Mouse (Mus musculus) T-helper 17 cell (primary cell): ENCODE measurements around the gene Aph1a.
"Not testable (repeated sequence)": the region's sequence is repeated elsewhere in the genome, so short reads cannot be mapped to it uniquely, and the experiment has no call there.

ENCODE experiments used
- in situ Hi-C, 2 experiments: fragments of 300-600 bp; cut with MboI, MseI; formaldehyde crosslinking; loops; 1 replicate in 1 of 2; 2 replicates in 1 of 2; pipeline ENCODE4 v1.15.1; 2025; ENCODE audit warnings: high pct_unique_total_duplicates in 2 of 2

The Aph1a gene

GRCm38 (mm10) chr3:95884400-95884799, 9.4 kb upstream of the Aph1a start:
- in situ Hi-C loops, result loop anchor here in 1 of 2 experiments (10.0 kb wide), 1 partner anchor 720 kb away; the partner anchor contains the start of gene Lix1l

DNA sequence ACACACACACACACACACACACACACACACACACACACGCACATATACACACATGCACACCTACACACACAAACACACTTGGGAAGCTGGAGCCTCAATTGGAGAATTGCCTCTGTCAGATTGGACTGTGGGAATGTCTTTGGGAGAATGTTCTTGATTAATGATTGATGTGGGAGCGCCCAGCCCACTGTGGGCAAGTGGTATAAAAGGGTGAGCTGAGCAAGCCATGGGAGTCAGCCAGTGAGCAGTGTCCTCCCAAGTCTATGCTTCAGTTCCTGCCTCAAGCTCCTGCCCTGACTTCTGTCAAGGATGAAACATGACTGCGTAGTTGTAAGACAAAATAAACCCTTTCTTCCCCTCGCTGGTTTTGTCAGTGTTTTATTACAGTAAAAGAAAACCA, 6.2 kb upstream of the Aph1a start:
- in situ Hi-C loops, result loop anchor here in 1 of 2 experiments (10.0 kb wide), 1 partner anchor 717 kb away; the partner anchor contains the start of gene Lix1l

GRCm38 (mm10) chr3:95889664-95890063, 4.1 kb upstream of the Aph1a start:
- in situ Hi-C loops, result loop anchor here in 1 of 2 experiments (5.0 to 10.0 kb wide), 2 partner anchors 298 to 715 kb away; partner anchors contain the start of gene Lix1l

DNA sequence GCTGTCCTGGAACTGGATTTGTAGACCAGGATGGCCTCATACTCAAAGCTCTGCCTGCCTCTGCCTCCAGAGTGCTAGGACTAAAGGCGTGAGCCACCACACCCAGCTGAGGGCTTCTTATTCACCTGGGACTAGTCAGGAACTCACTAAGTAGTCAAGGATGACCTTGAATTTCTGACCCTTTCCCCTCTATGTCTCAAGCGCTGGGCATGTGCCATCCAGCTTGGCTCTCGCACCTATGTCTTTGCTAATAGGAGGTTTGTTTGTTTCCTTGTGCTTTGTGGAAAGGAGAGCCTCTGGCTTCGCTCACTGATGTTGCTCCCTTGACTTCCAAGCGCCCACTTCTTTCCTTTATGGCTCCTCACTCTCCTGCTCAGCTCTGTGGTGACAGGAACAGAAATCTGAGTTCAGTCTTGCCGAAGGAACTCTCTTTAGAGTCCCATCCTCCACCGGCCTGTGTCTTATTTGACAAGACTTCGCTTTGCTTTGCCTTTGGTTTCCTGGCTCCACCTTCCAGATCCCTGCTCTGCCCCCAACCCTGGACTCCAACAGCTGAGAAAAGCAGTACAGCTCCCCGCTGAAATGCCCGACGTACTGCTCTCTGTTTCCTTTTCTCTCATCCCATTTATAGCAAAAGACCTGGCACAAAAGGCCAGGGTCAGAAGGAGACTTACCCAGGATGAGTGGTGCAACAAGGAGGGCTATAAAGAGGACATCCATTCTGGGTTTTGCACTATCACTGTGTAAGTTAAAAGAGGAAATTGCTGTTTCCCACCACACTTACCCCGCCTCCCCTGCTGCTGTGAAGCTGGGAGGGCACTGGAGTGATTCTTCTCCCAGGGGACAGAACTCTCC, 2.3 kb upstream of the Aph1a start, which contains the start of gene BC028528:
Gene BC028528, minus strand, starts transcription at position 795 of the 855 bp plus-strand sequence.
- in situ Hi-C loops, result loop anchor here in 1 of 2 experiments (5.0 kb wide), 1 partner anchor 296 kb away; no protein-coding TSS in a partner anchor

- in situ Hi-C loops, result loop anchor here in 1 of 2 experiments (5.0 kb wide), 1 partner anchor 295 kb away; no protein-coding TSS in a partner anchor
These were observed 1.4 kb upstream of the Aph1a start for GRCm38 (mm10) chr3:95892066-95893052.

- in situ Hi-C loops, result loop anchor here in 1 of 2 experiments (5.0 kb wide), 1 partner anchor 294 kb away; no protein-coding TSS in a partner anchor
These were observed 643 bp upstream of the Aph1a start for GRCm38 (mm10) chr3:95893126-95893525.

DNA sequence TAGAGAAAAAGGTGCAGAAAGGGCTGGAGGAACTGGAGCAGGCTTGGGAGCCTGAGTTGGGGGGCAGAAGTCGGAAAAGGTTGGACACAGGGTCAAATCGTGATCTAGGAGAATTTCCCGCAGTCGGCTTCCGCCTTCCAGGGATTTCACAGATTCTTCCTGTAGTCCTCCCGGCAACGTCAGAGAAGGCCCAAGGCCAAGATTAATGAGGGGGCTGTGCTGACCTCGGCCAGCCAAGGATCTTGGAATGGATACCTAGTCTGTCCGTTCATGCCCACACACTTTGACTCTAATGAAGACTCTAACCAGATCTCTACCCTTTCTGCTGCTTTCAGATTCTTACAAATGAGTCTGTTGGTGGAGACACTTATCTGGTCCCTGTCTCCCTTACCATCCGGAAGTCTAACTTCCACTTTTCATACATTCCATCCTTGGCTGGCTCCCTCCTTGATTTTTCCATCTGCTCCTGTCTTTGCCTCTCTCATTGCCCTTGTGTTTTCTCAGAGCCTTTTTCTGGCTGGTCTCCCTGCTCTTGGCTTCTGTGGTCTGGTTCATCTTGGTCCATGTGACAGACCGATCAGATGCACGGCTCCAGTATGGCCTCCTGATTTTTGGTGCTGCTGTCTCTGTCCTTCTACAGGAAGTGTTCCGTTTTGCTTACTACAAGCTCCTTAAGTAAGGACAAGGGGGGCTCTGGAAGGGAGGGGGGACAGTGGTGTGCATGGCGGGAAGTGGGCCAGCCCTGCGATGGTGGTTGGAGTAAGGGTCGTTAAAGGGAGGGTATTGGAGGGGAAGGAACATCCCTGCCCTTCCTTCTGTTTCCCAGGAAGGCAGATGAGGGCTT, 770 bp downstream of the Aph1a start:
- in situ Hi-C loops, result loop anchor here in 1 of 2 experiments (5.0 kb wide), 1 partner anchor 293 kb away; no protein-coding TSS in a partner anchor

DNA sequence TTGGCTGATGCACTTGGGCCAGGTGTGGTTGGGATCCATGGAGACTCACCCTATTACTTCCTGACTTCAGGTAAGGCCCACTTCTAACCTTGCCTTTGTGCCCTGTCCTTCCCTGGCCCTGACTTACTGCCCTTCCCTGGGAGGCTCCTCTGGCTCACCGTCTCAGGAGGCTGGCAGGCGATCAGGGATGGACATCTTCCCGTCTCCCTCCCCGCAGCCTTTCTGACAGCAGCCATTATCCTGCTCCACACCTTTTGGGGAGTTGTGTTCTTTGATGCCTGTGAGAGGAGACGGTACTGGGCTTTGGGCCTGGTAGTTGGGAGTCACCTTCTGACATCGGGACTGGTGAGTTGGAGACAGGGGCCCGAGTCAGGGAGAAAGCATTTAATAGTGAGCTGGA, 1.7 kb downstream of the Aph1a start:
- in situ Hi-C loops, result not testable (repeated sequence)

GRCm38 (mm10) chr3:95899800-95900524, 6.2 kb downstream of the Aph1a start:
- in situ Hi-C loops, result no loop called here

GRCm38 (mm10) chr3:95901616-95902372, 8.0 kb downstream of the Aph1a start:
- in situ Hi-C loops, result no loop called here

DNA sequence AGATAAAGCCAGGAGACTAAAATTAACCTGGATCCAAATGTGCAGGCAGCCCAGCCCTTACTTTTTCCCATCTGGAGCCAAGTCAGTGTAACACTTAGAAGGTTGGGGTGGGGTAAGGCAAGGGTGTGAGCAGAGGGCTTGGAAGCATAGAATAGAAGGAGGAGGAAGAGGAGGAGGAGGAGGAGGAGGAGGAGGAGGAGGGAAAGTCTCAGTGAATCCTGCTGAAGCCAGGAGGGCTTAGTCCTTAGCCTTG, 8.5 kb downstream of the Aph1a start:
- in situ Hi-C loops, result no loop called here

- in situ Hi-C loops, result no loop called here
These were observed 8.9 kb downstream of the Aph1a start for GRCm38 (mm10) chr3:95902643-95903042.

DNA sequence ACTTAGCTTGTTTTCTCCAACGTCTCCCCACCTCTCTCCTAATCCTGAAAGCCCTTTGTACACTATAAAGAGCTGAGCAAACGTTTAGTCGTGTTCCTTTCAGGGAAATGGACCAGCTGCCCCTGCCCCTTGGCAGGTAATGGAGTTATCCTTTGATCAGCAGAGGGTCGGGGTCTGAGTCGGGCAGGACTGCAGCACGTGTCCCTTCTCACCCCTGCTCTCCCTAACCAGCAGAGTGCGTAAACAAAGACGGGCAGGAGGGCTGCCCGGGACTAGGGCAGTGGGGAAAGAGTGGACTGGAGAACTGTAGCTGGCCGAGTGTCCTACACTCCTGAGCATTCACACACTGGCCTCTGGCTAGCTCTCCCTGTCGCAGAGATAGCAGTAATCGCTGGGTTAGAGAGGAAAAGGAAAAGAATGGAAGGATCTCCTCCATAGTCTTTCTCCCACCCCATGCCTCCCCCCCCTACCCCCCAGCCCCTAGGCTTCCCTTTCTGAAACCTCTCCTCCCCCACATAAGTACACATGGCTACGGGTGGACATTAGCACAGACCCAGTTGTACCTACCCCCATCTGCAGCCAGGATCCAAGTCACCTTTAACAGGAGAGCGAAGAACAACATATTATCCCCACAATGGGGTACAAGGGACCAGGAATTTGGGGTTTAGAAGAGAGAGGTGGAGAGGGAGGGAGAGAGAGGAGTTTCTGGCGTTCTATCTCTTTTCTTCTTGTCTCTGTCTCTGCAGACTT, 10.2 kb downstream of the Aph1a start:
- in situ Hi-C loops, result no loop called here

DNA sequence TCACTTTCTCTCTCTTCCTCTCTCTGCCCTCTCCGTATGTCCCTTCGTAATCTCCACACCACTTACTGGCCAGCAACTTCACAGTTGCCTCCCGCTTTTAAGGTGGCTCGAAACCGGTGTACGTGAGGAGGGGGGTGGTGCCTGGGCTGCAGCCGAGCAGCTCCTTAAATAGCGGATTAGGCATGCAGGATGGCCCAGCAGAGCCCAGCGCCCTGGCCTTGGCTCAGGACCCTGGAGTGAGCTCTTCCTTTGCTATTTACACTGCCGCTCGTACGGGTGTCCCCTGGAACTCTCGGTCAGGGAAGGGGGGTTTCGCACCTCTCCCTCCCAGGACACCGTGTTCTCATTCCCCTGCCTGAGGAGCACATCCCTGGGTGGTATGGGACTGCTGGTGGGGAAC, 10.8 kb downstream of the Aph1a start, which contains the start of gene Car14:
Gene Car14, minus strand, starts transcription at position 124 of the 400 bp plus-strand sequence.
- in situ Hi-C loops, result no loop called here

- in situ Hi-C loops, result no loop called here
These were observed 11.6 kb downstream of the Aph1a start for GRCm38 (mm10) chr3:95905146-95905939.

GRCm38 (mm10) chr3:95905940-95906492, 12.2 kb downstream of the Aph1a start:
- in situ Hi-C loops, result no loop called here

- in situ Hi-C loops, result no loop called here
These were observed 13.1 kb downstream of the Aph1a start for GRCm38 (mm10) chr3:95906860-95907259.
